Comparison of ENCODE assay signal across 13 mouse cellular contexts in genomic region chr1:57665724-57666123, GRCm38 (mm10).
"Had no signal": no experiment of that assay in that cellular context is flagged by ENCODE, and none has a peak within 500 bp of the region (broad histone marks: within the 10 kb centered on the region; RNA-seq: fewer than 3 reads in every experiment).

No protein-coding gene starts in this region.

- H3K9ac ChIP-seq: liver, embryonic 15.5 days; neural tube, embryonic 12.5 days had no signal

- H3K27ac ChIP-seq: layer of hippocampus, adult 2 months; limb, embryonic 10.5 days; liver, embryonic 15.5 days; macrophage; neural tube, embryonic 12.5 days; stomach, postnatal 0 days had no signal

- H3K36me3 ChIP-seq: limb, embryonic 10.5 days; liver, embryonic 15.5 days; neural tube, embryonic 12.5 days had no signal

- H3K4me1 ChIP-seq: limb, embryonic 10.5 days; liver, embryonic 15.5 days; neural tube, embryonic 12.5 days had no signal

- DNase-seq: kidney, adult 18-20 months; kidney, postnatal 10 days; kidney, postnatal 4 days; lung, adult 2 months; lung, postnatal 14 days; thymus, postnatal 4 days had no signal

- H3K4me2 ChIP-seq: liver, embryonic 11.5 days; liver, embryonic 15.5 days; neural tube, embryonic 12.5 days had no signal

- H3K4me3 ChIP-seq: layer of hippocampus, adult 2 months; limb, embryonic 10.5 days; liver, embryonic 15.5 days; neural tube, embryonic 12.5 days had no signal

- H3K9me3 ChIP-seq: limb, embryonic 10.5 days; liver, embryonic 15.5 days; neural tube, embryonic 12.5 days had no signal

- H3K27me3 ChIP-seq: liver, embryonic 15.5 days; neural tube, embryonic 12.5 days had no signal
